Mouse (Mus musculus) adrenal gland, postnatal 25 days (tissue): ENCODE results near the gene Atg2a. TPM values are rescaled to one million over a fixed set of nuclear protein-coding genes. Genes with fewer than 3 reads are reported as not detected.

ENCODE experiments used
- DNase-seq: peaks from one replicate; pipeline ENCODE4 v3.0.0; 2021; ENCODE audit warnings: mixed read lengths
- total RNA-seq: library from RNA; stranded (reverse); gene quantifications from 2 replicates; pipeline ENCODE4 v1.2.3, GENCODE M21; 2021

Gene Atg2a
- total RNA-seq, 1 experiment from 2014 or later: 47.0 TPM

DNA sequence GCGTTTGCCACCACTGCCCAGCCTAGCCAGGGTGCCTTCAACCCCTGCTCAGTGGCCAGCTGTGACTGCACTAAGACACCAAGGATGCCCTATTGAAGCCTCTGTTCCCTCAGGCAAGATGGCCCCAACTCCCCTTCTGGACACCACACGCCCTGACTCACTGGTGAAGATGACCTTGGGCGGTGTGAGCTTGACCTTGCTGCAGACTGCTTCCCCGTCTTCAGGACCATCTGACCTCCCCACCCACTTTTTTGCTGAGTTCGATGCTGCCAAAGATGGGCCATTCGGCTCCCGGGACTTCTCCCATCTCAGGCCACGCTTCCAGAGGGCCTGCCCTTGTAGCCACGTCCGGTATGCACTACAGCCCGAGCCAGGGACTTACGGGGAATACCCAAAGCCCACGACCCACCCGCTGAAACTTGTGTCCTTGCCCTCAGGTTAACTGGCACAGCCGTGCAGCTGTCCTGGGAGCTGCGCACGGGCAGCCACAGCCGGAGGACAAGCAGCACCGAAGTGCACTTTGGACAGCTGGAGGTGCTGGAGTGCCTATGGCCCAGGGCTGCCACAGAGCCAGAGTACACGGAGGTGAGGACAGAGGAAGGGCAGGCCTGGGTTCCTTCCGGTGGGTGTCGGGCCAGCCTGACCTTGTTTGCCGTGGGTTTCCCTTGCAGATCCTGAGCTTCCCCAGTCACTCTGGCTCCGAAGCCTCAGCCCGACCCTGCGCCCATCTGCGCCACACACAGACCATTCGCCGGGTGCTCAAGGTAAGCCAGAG, 6.2 kb downstream of the Atg2a start:
- DNase-seq: no peak

GRCm38 (mm10) chr19:6253021-6253420, 11.6 kb downstream of the Atg2a start:
- DNase-seq: no peak

GRCm38 (mm10) chr19:6260428-6260827, 19.0 kb downstream of the Atg2a start:
- DNase-seq: no peak

DNA sequence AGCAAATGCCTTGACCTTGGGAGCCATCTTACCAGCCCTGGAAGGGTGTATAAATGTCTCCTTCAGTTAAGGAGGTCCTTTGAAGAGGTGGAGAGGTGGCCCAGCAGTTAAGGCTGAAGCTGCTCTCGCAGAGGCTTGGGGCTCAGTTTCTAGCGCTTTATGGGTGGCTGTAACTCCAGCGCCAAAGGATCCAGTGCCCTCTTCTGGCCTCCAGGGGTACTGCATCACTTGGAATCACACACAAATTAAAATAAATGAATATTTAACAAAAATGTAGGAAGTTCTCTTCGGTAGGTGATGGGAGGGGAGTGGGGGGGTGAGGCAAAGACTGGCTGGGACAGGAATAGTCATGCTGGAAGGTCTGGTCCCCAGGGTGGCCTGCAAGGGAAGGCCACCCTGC, 19.5 kb downstream of the Atg2a start:
- no peak for DNase-seq

DNA sequence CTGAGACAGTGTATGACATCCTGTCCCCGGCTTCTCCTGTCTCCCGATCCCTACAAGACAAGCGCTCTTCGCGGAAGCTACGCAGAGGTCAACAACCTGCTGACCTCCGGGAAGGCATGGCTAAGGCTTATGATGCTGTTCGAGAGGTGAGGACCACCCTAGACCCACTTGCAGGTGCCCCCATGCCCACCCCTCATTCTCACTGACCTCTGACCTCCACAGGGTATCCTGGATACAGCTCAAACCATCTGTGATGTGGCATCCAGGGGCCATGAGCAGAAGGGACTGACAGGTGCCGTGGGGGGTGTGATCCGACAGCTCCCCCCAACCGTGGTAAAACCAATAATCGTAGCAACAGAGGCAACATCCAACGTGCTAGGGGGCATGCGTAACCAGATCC, 19.9 kb downstream of the Atg2a start:
- DNase-seq: no peak

DNA sequence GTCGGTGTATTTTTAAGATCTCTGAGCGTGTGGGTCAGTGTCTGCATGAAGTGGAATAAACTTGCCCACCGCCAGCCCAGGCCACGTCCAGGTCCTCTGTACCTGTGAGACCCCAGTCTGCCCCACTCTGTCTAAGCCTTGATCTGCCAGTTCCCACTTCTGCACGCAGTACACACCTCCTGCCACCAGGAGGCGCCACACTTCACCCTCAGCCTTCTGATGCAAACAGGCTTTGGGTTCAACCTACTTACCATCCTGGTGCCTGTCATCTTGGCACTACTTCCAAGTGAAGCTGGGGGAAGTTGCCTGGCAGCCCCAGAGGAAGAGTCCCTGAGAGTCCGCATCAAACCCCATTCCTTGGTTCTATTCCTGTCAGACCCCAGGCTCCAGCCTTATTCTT, 20.8 kb downstream of the Atg2a start:
- DNase-seq: peak; percentile 72

- no peak for DNase-seq
Measured at GRCm38 (mm10) chr19:6262839-6263433, 21.5 kb downstream of the Atg2a start.

DNA sequence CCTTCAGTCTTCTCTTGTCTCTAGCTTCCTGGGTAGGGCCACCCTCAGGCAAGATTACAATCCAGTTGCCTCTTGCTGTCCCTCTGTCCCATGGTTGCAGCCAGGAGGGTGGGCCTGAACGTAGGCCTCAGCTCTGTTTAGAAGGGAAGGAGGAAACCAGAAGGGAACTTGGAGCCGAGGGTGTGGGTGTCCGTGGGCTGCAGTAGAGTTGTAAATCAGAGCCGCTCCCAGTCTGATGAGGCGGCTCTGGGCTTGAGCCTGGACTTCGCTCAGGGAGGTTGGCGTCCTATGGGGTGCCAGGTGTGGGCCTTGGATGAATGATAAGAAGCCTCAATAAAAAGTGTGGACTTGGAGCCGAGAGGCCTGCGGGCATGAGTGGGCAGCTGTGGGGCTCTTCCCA, 22.7 kb downstream of the Atg2a start:
- DNase-seq: no peak

GRCm38 (mm10) chr19:6264945-6265344, 23.5 kb downstream of the Atg2a start:
- DNase-seq: no peak

GRCm38 (mm10) chr19:6265727-6266182, 24.3 kb downstream of the Atg2a start:
- no peak for DNase-seq

GRCm38 (mm10) chr19:6267306-6268169, 26.1 kb downstream of the Atg2a start:
- DNase-seq: no peak

DNA sequence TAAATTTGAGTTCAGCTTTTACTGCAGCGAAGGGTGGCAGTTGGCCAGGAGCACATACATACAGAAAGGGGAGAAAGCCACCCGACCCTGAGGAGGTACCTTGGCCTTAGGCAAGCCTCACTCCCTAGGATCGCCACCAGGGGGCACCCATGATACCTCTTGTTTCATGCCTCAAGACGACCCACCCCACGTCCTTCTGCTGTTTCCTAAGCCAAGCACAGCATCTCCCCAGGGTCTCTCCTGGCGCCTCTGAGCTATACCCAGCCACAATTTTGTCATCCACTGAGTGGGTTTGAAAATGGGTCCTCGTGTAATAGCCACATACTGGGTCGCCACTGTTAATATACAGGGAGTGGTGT, 26.7 kb downstream of the Atg2a start:
- DNase-seq: peak; percentile 86

- DNase-seq: no peak
Measured at GRCm38 (mm10) chr19:6268670-6269132, 27.2 kb downstream of the Atg2a start.

DNA sequence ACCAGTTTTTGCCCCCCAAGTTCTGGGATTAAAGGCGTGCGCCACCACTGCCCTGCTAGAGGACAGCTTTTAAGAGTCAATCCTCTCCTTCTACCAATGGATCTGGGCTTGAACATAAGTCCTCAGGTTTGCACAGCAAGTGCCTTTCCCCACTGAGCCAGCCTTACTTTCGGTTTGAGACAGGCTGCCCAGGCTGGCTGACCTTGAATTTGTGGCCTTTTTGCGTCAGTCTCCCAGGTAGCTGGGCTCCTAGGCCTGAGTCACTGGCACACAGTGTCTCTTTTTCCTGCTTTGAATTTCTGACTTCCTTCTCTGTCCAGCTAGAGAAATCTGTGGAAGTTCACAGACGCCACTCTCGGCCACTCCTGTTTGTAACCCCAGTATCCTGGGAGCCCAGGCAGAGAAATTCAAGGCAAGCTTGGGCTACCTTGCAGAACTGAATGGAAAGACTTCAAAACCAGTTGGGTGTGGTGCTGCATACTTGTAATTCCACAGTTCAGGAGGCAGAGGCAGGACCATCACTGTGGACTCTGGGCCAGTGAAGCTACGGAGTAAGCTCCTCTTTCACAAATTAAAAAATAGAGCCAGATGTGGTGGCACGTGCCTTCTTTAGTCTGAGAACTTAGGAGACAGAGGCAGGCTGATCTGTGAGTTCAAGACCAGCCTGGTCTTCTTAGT, 28.5 kb downstream of the Atg2a start:
- peak; percentile 44 for DNase-seq

- DNase-seq: no peak
Measured at GRCm38 (mm10) chr19:6270661-6271060, 29.2 kb downstream of the Atg2a start.

DNA sequence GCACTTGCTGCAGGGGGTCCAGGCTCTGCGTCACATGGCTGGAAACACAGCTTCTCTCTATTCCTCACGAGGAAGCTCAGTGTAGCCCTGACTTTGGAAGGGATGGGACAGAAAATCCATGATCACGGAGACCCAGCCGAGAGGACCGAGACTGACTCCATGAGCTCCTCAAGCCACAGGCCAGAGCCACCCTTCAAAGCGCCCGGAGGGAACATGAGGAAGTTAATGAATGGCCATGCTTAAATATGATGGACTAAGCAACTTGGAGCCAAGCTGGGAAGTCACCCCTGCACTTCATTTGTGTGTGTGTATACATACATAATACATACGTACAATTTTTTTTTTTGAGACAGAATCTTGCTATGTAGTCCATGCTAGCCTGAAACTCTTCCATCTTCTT, 29.7 kb downstream of the Atg2a start:
- no peak for DNase-seq

DNA sequence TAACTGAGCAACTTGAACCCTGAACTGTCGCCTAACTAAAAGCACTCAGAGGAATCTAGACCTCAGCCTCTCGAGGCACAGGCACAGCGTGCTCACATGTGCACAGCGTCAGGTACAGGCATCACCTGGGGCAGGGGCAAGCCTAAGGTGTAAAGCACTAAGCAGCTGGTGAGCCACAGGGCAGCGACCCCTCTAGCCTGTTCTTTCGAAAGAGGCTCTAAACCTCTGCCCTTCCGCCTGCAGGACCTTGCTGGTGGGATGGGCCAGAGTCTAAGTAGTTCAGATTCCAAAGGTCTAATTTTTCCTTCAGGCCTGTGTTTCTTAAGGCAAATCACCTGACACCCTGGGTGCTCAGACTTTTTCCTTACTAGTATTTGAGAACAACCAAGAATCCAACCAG, 30.6 kb downstream of the Atg2a start:
- DNase-seq: no peak

- DNase-seq: no peak
Measured at GRCm38 (mm10) chr19:6272738-6273137, 31.3 kb downstream of the Atg2a start.

- DNase-seq: no peak
Measured at GRCm38 (mm10) chr19:6273592-6273991, 32.1 kb downstream of the Atg2a start.

DNA sequence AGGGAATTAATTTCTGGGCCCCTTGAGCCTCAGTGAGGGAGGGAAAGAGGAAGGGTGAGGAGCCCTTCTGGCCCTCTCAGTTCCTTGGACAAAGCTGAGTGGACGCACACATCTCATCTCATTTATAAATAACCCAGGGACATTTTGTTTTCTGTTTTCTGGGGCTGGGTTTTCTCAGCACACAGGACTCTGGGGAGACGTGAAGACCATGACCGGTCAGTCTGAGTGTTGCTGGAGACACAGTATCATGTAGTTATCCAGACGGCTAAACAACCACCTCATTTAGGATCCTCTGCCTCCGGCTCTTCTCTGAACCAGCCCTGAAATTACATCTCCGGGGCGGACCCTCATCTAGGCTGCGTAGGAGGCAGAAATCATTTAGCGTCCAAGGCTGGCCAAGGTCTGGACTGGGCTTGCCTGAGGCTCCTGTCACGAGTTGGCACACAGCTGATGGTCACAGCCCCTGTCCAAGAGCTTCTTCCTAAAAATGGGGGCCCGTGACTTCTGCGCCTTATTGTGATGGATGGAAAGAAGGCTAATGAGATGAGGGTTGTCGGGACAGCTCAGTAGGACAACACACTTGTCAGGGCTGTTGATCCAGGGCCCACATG, 32.6 kb downstream of the Atg2a start:
- no peak for DNase-seq

- no peak for DNase-seq
Measured at GRCm38 (mm10) chr19:6275740-6276389, 34.4 kb downstream of the Atg2a start.
